Mouse (Mus musculus): ENCODE results near the gene Heatr1. TPM values are rescaled to one million over a fixed set of nuclear protein-coding genes. Genes with fewer than 3 reads are reported as not detected.

Heatr1 gene
- total RNA-seq (2021) = 10 to 100 TPM; 28.3 to 35.5 TPM
- long read RNA-seq, experiment 1, full-length matches to known transcripts = 12 of 20 reads
- long read RNA-seq, experiment 1, partial matches to known transcripts = 5 of 20 reads
- long read RNA-seq, experiment 1, other reads (novel, unspliced or antisense) = 3 of 20 reads
- long read RNA-seq, experiment 2, full-length matches to known transcripts = 9 of 21 reads
- long read RNA-seq, experiment 2, partial matches to known transcripts = 1 of 21 reads
- long read RNA-seq, experiment 2, other reads (novel, unspliced or antisense) = 11 of 21 reads

DNA sequence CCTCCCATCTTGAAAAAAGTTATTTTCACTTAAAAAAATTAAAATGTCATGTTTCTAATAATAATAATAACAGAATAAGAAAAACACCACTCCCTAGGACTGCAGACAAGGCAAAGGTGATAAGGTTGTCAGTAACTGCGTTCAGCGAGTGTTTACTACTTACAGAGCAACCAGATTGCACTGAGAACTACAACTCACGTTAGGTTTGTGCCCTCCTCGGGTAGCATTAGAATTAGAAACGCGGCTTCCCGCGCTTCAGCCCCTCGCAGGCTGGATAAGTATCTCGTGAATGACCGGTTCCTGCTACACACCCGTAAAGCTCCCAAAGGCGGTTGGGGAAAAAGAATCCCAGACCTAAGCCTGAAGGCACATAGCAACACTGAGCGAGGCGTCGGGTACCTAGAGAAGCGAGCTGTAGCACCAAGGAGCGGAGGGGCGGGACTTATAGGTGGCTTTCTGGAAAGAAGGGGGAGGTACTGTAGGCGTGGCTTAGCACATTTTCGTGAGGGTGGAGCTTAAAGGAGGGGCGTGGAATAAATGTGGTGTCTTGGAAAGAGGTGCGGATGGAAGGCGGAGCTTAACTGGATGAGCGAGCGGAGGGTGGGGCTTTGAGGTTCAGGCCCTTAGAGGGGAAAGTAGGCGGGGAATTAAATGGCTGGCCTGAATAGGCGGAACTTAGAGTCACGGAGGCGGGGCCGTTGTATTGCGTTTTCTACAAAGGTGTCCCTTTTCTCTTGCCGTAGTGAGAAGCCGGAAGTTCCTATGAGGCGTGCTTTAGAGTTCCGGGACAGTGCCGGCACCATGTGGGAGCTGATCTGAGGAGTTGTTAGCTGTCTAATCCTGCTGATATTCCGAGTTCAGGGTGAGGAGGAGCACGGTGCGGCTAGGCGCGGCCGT lies at the start of gene Heatr1:
Gene Heatr1, plus strand, starts transcription at position 419 of the 897 bp plus-strand sequence.
- TF ChIP-seq CTCF (IDR thresholded peaks at IDR 0.05) = no peak
- Histone ChIP-seq H3K27ac (peak within 1 kb of the TSS; percentile 53), H3K4me3 (peak within 1 kb of the TSS; percentile 98)
- DNase-seq (ENCODE audit: extremely low spot score in 1 of 2, low spot score in 2 of 2) = peak; percentile 90 to 93
- intact Hi-C loops (cut with DNase I) = loop anchor here (2.0 to 5.0 kb wide), 2 partner anchors 37 to 184 kb away; no protein-coding TSS in a partner anchor

DNA sequence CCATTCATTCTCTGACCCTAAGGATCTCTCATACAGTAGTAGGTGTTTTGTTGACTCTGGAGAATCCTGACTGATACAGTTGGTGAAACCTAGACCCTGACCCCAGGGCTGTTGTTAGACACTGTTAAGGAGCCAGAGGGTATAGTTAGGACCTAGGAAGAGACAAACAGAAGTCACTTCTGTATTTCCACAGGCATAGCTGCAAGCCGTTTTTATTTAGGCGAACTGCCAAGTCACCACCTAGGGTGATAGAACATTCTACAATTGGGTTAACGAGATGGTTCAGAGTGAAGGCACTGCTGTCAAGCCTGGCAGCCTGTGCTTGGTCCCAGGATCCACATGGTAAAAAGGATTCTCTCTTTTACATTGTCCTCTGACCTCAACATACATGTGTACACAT lies 48.0 kb upstream of the Heatr1 start:
- Histone ChIP-seq H3K27ac (no peak overlapping the region), H3K4me3 (no peak overlapping the region)
- DNase-seq (ENCODE audit: extremely low spot score in 1 of 2, low spot score in 2 of 2) = no peak
- intact Hi-C loops (cut with DNase I) = no loop called here
- TF ChIP-seq CTCF (IDR thresholded peaks at IDR 0.05) = no peak

DNA sequence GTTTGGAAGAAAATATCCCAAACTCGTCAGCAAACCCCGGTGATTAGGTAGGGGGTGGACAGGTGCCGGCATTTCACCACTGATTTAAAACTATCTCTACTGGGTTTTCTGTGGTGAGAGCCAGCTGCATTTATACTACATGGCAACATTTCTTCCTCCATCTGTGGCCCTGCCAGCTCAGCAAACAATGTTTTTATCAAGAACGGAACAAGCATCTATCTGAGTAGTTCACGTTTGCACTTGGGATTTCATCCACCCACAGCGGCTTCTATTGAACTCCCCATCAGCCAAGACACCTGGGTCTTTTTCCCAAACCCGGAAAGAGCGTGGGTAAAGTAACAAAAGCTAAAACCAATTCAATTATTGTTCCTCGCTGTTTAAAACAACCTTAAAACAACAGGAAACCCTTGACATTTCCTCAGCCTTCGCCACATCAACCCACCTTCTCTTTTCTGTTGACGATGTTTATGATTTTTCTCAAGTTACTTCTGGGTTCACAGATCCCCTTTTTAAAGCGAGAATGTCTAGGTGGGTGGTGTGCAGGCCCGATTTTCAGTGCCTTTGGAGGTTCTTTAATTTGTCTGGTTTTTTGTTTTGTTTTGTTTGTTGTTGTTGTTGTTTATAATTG lies 45.5 kb upstream of the Heatr1 start:
- Histone ChIP-seq H3K4me3 (no peak overlapping the region), H3K27ac (no peak overlapping the region)
- TF ChIP-seq CTCF (IDR thresholded peaks at IDR 0.05) = no peak
- no peak for DNase-seq (ENCODE audit: extremely low spot score in 1 of 2, low spot score in 2 of 2)
- intact Hi-C loops (cut with DNase I) = no loop called here

DNA sequence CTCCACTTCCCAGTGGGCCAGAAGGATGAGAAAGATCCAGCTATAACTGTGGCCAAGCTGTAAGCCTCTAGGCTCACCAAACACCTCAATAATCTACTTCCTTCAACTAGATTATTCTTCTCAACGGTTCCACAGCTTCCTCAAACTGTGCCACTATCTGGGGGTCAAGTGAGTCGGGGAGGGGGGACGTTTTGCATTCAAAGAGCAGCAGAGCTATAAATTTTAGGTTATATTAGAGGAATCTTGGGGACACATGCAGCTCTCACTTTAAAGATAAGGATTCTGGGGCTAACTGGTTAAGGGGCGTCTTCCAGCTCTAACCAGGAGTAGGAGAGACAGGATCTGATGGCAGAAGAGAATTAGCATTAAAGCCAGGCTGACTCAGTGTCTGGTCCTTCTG lies 38.6 kb upstream of the Heatr1 start:
- Histone ChIP-seq H3K4me3 (no peak overlapping the region), H3K27ac (no peak overlapping the region)
- intact Hi-C loops (cut with DNase I) = no loop called here
- no peak for DNase-seq (ENCODE audit: extremely low spot score in 1 of 2, low spot score in 2 of 2)
- no peak for TF ChIP-seq CTCF (IDR thresholded peaks at IDR 0.05)

DNA sequence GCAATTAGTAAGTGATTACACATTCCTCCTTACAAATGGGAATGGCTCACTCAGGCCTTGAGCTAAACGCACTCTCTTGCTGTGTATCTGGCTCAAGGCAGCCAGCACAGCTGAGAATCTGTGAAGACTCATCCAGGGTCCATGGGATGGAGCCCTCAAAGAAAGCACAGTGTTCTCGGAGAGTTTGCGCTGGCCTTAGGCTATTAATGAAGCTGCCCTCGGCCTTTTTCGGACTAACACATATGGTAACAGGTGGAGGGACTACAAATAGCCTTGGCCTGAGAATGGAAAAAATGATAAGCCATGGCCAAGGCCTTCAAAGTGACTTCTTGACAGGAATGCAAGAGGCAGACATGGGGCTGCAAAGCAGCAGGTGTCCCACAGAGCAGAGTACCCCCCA lies 37.3 kb upstream of the Heatr1 start:
- intact Hi-C loops (cut with DNase I) = no loop called here

DNA sequence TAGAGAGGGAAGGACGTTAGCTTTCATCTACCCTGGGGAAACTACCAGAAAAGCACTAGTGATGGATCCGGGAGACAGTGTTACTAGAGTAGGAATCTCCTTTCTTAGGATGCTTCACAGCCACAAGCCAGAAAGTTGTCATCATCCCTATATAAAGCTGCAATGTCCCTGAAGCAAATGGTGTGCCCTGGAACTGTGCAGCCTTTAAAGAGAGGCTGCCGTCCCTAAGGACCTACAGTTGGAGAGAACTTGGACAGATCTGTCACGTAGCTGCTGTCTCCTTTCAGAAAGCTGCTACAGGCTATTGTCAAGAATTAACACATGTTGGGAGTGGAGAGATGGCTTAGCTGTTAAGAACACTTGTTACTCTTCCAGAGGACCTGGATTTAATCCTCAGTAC lies 33.3 kb upstream of the Heatr1 start:
- intact Hi-C loops (cut with DNase I) = no loop called here
- Histone ChIP-seq H3K27ac (no peak overlapping the region), H3K4me3 (no peak overlapping the region)
- DNase-seq (ENCODE audit: extremely low spot score in 1 of 2, low spot score in 2 of 2) = no peak
- no peak for TF ChIP-seq CTCF (IDR thresholded peaks at IDR 0.05)

More for the DNA sequence above, 37.3 kb upstream of the Heatr1 start:
- no peak for TF ChIP-seq CTCF (IDR thresholded peaks at IDR 0.05)
- no peak overlapping the region for H3K27ac ChIP-seq
- no peak for DNase-seq (ENCODE audit: extremely low spot score in 1 of 2, low spot score in 2 of 2)
- H3K4me3 ChIP-seq = no peak overlapping the region

DNA sequence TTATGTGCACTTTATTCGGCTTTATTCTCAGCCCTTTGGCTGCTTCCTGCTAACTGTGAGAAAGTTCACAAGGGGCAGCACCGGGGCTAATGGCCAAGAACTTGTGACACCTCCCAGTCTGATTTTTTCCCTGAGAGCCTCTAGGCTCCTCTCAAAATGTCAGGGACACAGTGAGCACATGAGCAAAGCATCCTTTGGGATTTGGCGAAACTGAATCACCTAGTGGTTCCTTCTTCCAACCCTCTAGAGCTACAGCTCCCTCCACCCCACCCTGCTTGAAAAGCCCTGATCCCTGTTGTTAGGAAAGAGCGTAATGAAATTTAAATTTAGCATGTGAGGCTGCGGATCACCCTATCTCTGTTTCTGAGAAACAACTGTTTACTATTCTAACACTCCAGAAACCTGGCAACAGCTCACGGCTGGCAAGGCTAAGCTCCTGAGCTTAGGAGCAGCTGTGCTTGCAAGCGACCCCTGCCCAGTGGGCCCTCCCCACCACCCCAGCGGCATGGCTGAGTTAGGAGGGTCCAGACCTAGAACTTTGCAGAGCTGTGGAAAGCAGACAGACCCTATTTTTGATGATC lies 25.7 kb upstream of the Heatr1 start:
- H3K27ac ChIP-seq = no peak overlapping the region
- TF ChIP-seq CTCF (IDR thresholded peaks at IDR 0.05) = no peak
- no peak overlapping the region; the same call in 1 of the 2 replicates for H3K4me3 ChIP-seq
- DNase-seq (ENCODE audit: extremely low spot score in 1 of 2, low spot score in 2 of 2) = no peak
- intact Hi-C loops (cut with DNase I) = no loop called here

DNA sequence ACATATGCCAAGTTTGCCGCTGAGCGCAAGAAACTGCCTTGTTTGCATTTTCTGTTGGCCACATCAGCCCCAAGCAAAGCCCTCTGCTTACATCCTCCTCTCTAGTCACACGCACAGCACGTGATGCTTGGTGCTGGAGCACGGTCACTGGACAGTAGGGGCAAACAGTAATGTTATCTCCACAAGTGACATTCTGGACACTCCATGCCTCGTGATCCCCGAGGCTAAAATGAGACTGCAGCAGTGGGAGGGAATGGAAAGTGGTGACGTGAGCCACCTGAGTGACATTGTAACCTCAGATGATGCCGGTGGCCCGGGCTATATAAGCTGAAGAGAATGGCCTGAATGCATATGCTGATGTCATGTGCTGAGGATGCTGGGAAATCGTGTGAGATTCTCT lies 24.9 kb upstream of the Heatr1 start:
- no peak overlapping the region for H3K4me3 ChIP-seq
- no peak for TF ChIP-seq CTCF (IDR thresholded peaks at IDR 0.05)
- no peak overlapping the region for H3K27ac ChIP-seq
- no peak for DNase-seq (ENCODE audit: extremely low spot score in 1 of 2, low spot score in 2 of 2)
- intact Hi-C loops (cut with DNase I) = no loop called here

DNA sequence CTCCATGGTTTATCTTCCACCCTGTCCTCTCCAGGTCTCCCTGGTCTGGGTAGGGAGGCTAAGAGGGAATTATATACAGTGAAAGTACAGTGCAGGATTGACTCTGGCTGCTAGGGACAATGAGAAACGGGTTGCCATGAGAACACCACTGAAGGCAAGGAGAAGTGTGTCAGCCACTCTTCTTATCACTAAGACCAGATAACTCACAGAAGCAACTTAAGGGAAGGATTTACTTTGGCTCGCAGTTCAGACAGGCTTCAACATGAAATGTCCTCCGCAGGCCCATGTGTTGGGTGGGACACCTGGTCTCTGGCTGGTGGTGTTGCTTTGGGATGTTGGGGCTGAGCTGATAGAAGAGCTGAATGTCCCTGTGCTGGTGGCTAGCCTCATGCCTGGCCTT lies 22.1 kb upstream of the Heatr1 start:
- Histone ChIP-seq H3K27ac (no peak overlapping the region), H3K4me3 (no peak overlapping the region)
- intact Hi-C loops (cut with DNase I) = no loop called here
- no peak for DNase-seq (ENCODE audit: extremely low spot score in 1 of 2, low spot score in 2 of 2)
- TF ChIP-seq CTCF (IDR thresholded peaks at IDR 0.05) = no peak

DNA sequence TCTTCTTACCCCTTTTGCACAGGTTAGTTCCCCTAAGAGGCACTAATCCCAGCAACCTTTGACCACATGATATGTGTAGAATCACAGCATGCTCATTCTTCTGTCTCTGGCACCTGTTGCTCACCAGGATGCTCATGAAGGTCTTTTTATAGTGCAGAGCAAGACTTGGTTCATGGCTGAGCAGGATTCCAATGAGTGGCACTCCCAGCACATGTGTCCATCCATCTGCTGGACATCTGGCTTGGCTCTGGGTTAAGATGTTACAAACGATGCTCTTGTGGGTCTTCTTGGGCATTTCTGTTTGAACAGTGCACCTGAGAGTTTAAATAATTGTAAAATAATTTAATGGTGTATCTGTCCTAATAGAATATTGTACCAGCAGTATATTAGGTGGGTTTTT lies 18.0 kb upstream of the Heatr1 start:
- no peak for TF ChIP-seq CTCF (IDR thresholded peaks at IDR 0.05)
- Histone ChIP-seq H3K27ac (no peak overlapping the region), H3K4me3 (no peak overlapping the region)
- intact Hi-C loops (cut with DNase I) = no loop called here
- no peak for DNase-seq (ENCODE audit: extremely low spot score in 1 of 2, low spot score in 2 of 2)

DNA sequence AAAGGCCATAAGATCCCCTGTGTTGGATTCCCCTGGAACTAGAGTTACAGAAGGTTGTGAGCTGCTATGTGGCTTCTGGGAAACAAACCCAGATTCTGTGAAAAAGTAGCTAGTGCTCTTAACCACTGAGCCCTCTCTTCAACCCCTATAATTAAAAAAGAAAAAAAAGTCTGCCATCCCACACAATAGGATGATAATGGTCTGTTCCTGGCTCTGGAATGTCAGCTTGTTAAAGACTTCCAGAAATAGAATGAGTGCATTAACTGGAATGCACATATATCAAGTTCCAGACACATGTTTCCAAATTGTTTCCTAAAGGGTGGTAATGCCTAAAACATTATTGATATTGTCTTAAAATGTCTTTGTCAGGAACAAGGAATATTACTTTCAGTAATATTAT lies 10.0 kb upstream of the Heatr1 start:
- Histone ChIP-seq H3K4me3 (no peak overlapping the region), H3K27ac (no peak overlapping the region)
- DNase-seq (ENCODE audit: extremely low spot score in 1 of 2, low spot score in 2 of 2) = no peak
- intact Hi-C loops (cut with DNase I) = no loop called here
- no peak for TF ChIP-seq CTCF (IDR thresholded peaks at IDR 0.05)

DNA sequence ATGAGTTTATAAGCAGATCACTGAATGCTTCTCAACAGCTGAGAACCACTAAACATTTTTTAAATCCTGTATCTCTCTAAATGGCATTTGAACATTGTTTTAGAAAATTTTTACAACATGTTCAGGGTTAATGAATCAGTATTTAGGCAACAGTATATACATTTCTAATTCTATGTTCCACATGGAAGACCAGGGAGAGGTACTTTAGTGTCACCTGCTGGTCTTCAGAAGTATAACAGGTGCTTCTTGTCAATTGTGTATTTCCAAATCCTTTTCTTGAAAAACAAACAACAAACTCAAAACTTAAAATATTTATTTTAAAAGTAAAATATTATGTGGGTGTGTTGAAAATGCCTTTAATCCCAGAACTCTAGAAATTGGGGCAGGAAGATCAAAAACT lies 8.5 kb upstream of the Heatr1 start:
- no peak for DNase-seq (ENCODE audit: extremely low spot score in 1 of 2, low spot score in 2 of 2)
- intact Hi-C loops (cut with DNase I) = loop anchor here (1.0 to 2.0 kb wide), 2 partner anchors 90 to 175 kb away; no protein-coding TSS in a partner anchor
- TF ChIP-seq CTCF (IDR thresholded peaks at IDR 0.05) = peak; percentile 89

More for the DNA sequence above, 8.5 kb upstream of the Heatr1 start:
- H3K4me3 ChIP-seq = no peak overlapping the region
- H3K27ac ChIP-seq = no peak overlapping the region
